Mouse (Mus musculus) liver, adult 2 months (tissue): ENCODE results near the gene Parp1. TPM values are rescaled to one million over a fixed set of nuclear protein-coding genes. Genes with fewer than 3 reads are reported as not detected.
A peak's percentile ranks its signal among the peaks of the same experiment; 100 is the strongest.

Source experiments
- DNase-seq: peaks from one replicate; pipeline ENCODE4 v3.0.0-alpha.2; 2011; ENCODE audit warnings: low read depth, low spot score; ENCODE audit errors: extremely low read depth
- H3K27ac ChIP-seq: fragments of 200-500 bp; replicated peaks from 2 replicates; pipeline ENCODE4 v1.5.1; 2012; ENCODE audit warnings: low read depth, mild to moderate bottlenecking, control low read depth, inconsistent platforms, low read length; ENCODE audit not compliant: insufficient read depth
- H3K27me3 ChIP-seq: fragments of 200-500 bp; 2 replicates; pipeline ENCODE4 v1.6.1; 2012; ENCODE audit warnings: mild to moderate bottlenecking, moderate library complexity, low read length, inconsistent platforms; ENCODE audit not compliant: control insufficient read depth, insufficient read depth
- H3K36me3 ChIP-seq: fragments of 200-500 bp; 2 replicates; pipeline ENCODE4 v1.6.1; 2012; ENCODE audit warnings: low read length, inconsistent platforms; ENCODE audit not compliant: control insufficient read depth, insufficient read depth
- H3K4me1 ChIP-seq: fragments of 200-500 bp; 2 replicates; pipeline ENCODE4 v1.6.1; 2011; ENCODE audit warnings: low read length; ENCODE audit not compliant: control insufficient read depth, insufficient read depth
- H3K4me3 ChIP-seq: fragments of 200-500 bp; 2 replicates; pipeline ENCODE4 v1.5.1; 2011; ENCODE audit warnings: low read depth, mild to moderate bottlenecking, control low read depth, low read length, moderate library complexity; ENCODE audit not compliant: insufficient read depth
- H3K79me2 ChIP-seq: fragments of 200-500 bp; 2 replicates; pipeline ENCODE4 v1.6.1; 2012; ENCODE audit warnings: inconsistent platforms, mild to moderate bottlenecking, low read length, moderate library complexity; ENCODE audit not compliant: control insufficient read depth, insufficient read depth
- H3K9ac ChIP-seq: fragments of 200-500 bp; 2 replicates; pipeline ENCODE4 v1.6.1; 2012; ENCODE audit warnings: low read depth, mild to moderate bottlenecking, control low read depth, inconsistent platforms, low read length
- CTCF ChIP-seq: fragments of 200-500 bp; IDR thresholded peaks from 2 replicates; pipeline ENCODE4 v1.5.1; 2011; ENCODE audit warnings: low read depth, low read length, control low read depth
- POLR2A ChIP-seq: fragments of 200-500 bp; IDR thresholded peaks from 2 replicates; pipeline ENCODE4 v1.6.1; 2011; ENCODE audit warnings: low read length, control low read depth; ENCODE audit not compliant: insufficient read depth; ENCODE audit errors: extremely low read depth
- WGBS: fragments of 180-500 bp; shearing (Covaris S2); methylation state at CpG from one replicate; pipeline ENCODE4 v1.1.7; 2018; 5-methylcytosine and 5-hydroxymethylcytosine counted together
- polyA plus RNA-seq: library from polyadenylated mRNA; depleted of rRNA; stranded (reverse); fragments of >200 nt; gene quantifications from 2 replicates; pipeline ENCODE4 v1.2.3, GENCODE M21; 2012
- total RNA-seq: library from RNA; depleted of rRNA; stranded (reverse); fragments of >200 nt; gene quantifications from 2 replicates; pipeline ENCODE4 v1.2.3, GENCODE M21; 2014

The Parp1 gene
- total and polyA plus RNA-seq, 2 experiments = 14.6 to 25.4 TPM

DNA sequence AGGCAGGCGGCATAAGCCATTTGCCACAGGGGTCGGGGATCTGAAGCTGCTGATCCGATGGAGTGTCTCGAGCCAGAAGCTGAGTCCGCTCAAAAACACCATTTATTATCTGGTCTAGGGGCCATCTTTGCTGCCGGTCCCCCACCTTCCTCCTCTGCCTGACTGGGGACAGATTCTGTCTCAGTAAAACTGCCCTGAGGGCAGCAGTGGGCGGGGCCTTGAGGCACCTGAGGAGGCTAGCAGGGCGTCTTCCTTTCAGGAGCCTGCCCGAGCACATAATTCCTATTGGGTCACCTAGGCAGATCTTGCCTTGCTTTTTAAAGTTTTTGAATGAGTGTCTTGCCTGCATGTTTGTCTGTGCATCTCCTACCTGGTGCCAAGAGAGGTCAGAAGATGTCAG, 3.4 kb downstream of the Parp1 start:
- H3K4me3 ChIP-seq = no peak overlapping the region
- peaks cover 16% of the 10 kb centered on the region; the same call in 1 of the 2 replicates for H3K79me2 ChIP-seq
- WGBS = 98% methylated on average over 9 of the region's 9 CpGs
- H3K4me1 ChIP-seq = peaks cover 7% of the 10 kb centered on the region
- H3K27ac ChIP-seq = no peak overlapping the region
- TF ChIP-seq CTCF (no peak), POLR2A (no peak)
- no peak for DNase-seq
- H3K9ac ChIP-seq = no peak overlapping the region
- peaks cover 3% of the 10 kb centered on the region; the same call in 1 of the 2 replicates for H3K36me3 ChIP-seq
- H3K27me3 ChIP-seq = no peaks in the 10 kb centered on the region

GRCm38 (mm10) chr1:180576524-180576923, 7.8 kb downstream of the Parp1 start:
- no peak for DNase-seq
- no peaks in the 10 kb centered on the region for H3K4me1 ChIP-seq
- H3K27ac ChIP-seq = no peak overlapping the region
- WGBS = 71% methylated on average over 3 of the region's 3 CpGs
- H3K27me3 ChIP-seq = no peaks in the 10 kb centered on the region
- H3K4me3 ChIP-seq = no peak overlapping the region
- peaks cover 10% of the 10 kb centered on the region; the same call in 1 of the 2 replicates for H3K79me2 ChIP-seq
- H3K36me3 ChIP-seq = peaks cover 15% of the 10 kb centered on the region; the same call in 1 of the 2 replicates
- H3K9ac ChIP-seq = no peak overlapping the region
- TF ChIP-seq CTCF (no peak), POLR2A (no peak)

- no peak for DNase-seq
- 90% methylated on average over 4 of the region's 4 CpGs for WGBS
- Histone ChIP-seq H3K36me3 (peaks cover 26% of the 10 kb centered on the region), H3K4me3 (no peak overlapping the region), H3K79me2 (peaks cover 6% of the 10 kb centered on the region; the same call in 1 of the 2 replicates), H3K27me3 (no peaks in the 10 kb centered on the region), H3K27ac (no peak overlapping the region), H3K9ac (no peak overlapping the region), H3K4me1 (no peaks in the 10 kb centered on the region)
- TF ChIP-seq CTCF (no peak), POLR2A (no peak)
Observed at GRCm38 (mm10) chr1:180577837-180578236, 9.1 kb downstream of the Parp1 start.

DNA sequence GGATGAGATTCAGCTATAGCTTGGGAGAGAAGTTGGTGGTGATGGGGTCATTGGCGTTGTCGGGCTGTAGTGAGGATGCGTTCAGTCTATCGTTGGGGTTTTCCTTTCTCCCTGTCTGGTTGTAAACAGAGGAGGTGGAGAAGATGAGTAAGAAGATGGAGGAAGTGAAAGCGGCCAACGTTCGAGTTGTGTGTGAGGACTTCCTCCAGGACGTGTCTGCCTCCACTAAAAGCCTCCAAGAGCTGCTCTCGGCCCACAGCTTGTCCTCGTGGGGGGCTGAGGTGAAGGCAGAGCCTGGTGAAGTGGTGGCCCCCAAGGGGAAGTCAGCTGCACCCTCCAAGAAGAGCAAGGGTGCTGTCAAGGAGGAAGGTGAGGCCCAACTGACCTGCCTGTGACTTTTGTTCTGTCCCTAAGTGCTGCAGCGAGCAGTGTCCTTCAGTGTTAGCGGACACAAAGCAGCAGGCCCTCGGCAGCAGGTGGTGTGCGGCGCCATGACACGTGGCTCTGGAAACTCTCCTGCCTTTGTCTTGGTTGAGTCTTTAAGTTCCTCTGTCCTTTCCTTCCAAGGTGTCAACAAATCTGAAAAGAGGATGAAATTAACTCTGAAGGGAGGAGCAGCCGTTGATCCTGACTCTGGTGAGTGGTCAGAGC, 19.2 kb downstream of the Parp1 start:
- no peaks in the 10 kb centered on the region for H3K79me2 ChIP-seq
- H3K36me3 ChIP-seq = peaks cover 63% of the 10 kb centered on the region
- peak; percentile 9 for DNase-seq
- no peak overlapping the region for H3K9ac ChIP-seq
- no peak overlapping the region for H3K4me3 ChIP-seq
- 84% methylated on average over 17 of the region's 17 CpGs for WGBS
- no peaks in the 10 kb centered on the region for H3K4me1 ChIP-seq
- H3K27me3 ChIP-seq = no peaks in the 10 kb centered on the region
- TF ChIP-seq POLR2A (no peak), CTCF (no peak)
- no peak overlapping the region for H3K27ac ChIP-seq

- peaks cover 34% of the 10 kb centered on the region for H3K36me3 ChIP-seq
- no peaks in the 10 kb centered on the region for H3K27me3 ChIP-seq
- whole genome bisulfite sequencing = 93% methylated on average over 6 of the region's 6 CpGs
- no peak overlapping the region for H3K4me3 ChIP-seq
- DNase-seq = no peak
- TF ChIP-seq CTCF (no peak), POLR2A (no peak)
- no peak overlapping the region for H3K9ac ChIP-seq
- H3K27ac ChIP-seq = no peak overlapping the region
- H3K79me2 ChIP-seq = no peaks in the 10 kb centered on the region
- H3K4me1 ChIP-seq = no peaks in the 10 kb centered on the region
Observed at GRCm38 (mm10) chr1:180600578-180600977, 31.9 kb downstream of the Parp1 start.

DNA sequence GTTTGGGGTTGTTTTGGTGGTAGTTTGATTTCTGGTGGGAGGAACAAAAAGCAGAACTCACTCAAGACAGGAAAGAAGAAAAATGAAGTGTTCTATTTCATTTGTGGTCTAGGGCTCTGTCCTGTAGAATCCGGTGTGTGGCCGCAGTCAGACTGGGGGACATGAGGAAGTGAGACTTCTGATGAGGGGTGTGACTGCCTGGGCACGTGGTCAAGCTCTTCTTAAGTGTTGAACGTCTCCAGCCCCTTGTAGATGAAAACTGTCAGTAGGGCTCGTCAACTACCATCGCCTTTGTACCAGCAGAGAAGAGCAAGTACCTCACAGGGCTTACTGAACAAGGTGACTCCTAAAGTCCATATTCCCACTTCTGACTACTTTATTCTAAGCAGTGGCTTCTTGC, 33.1 kb downstream of the Parp1 start:
- TF ChIP-seq POLR2A = no peak
- TF ChIP-seq CTCF = no peak
- H3K79me2 ChIP-seq = no peaks in the 10 kb centered on the region
- no peak overlapping the region for H3K4me3 ChIP-seq
- H3K9ac ChIP-seq = no peak overlapping the region
- peaks cover 29% of the 10 kb centered on the region for H3K36me3 ChIP-seq
- no peaks in the 10 kb centered on the region for H3K4me1 ChIP-seq
- DNase-seq = peak; percentile 26
- no peaks in the 10 kb centered on the region for H3K27me3 ChIP-seq
- 88% methylated on average over 6 of the region's 6 CpGs for WGBS
- H3K27ac ChIP-seq = no peak overlapping the region
